Mouse (Mus musculus) megakaryocyte-erythroid progenitor cell, adult 5-6 weeks (primary cell): ENCODE measurements around the gene Runx3. TPM values are rescaled to one million over a fixed set of nuclear protein-coding genes. Genes with fewer than 3 reads are reported as not detected.
A peak's percentile ranks its signal among the peaks of the same experiment; 100 is the strongest.

Source experiments
- ATAC-seq: replicated peaks from 2 replicates; pipeline ENCODE4 v1.8.0; 2016; ENCODE audit warnings: mild to moderate bottlenecking, inconsistent platforms; ENCODE audit not compliant: severe bottlenecking, poor library complexity, low FRiP score, low TSS enrichment
- total RNA-seq, 2 experiments: library from RNA; stranded (forward) in 1 of 2; stranded (reverse) in 1 of 2; fragments of 200-1000, 215-1000 nt in 1 of 2; fragments of >200 nt in 1 of 2; fragmentation: Nextera tagmentation in 1 of 2; gene quantifications; 2 replicates each; pipeline ENCODE4 v1.2.3; 2014 to 2017

Gene Runx3
- total RNA-seq, 2 experiments from 2014 or later = 6.1 to 61.6 TPM

- ATAC-seq = 0 out of 2 replicates have a peak, but pooled peaks have one; percentile 19
Observed at GRCm38 (mm10) chr4:135140647-135141515, 20.4 kb downstream of the Runx3 start.

GRCm38 (mm10) chr4:135141720-135142119 is 21.3 kb downstream of the Runx3 start:
- ATAC-seq = no peak

- no peak for ATAC-seq
Observed at GRCm38 (mm10) chr4:135146734-135147133, 26.3 kb downstream of the Runx3 start.

- ATAC-seq = no peak
Observed at GRCm38 (mm10) chr4:135148660-135149059, 28.2 kb downstream of the Runx3 start.

GRCm38 (mm10) chr4:135150031-135150801 is 29.8 kb downstream of the Runx3 start:
- ATAC-seq = peak; percentile 70

GRCm38 (mm10) chr4:135151111-135151987 is 30.9 kb downstream of the Runx3 start:
- no peak for ATAC-seq

- ATAC-seq = peak; percentile 27
Observed at GRCm38 (mm10) chr4:135151988-135152594, 31.6 kb downstream of the Runx3 start.

- peak; percentile 18; the same call in 1 of the 2 replicates for ATAC-seq
Observed at GRCm38 (mm10) chr4:135152834-135153259, 32.4 kb downstream of the Runx3 start.

- ATAC-seq = peak; percentile 32
Observed at GRCm38 (mm10) chr4:135153260-135154088, 33.0 kb downstream of the Runx3 start.

- ATAC-seq = no peak
Observed at GRCm38 (mm10) chr4:135154089-135154949, 33.9 kb downstream of the Runx3 start.

GRCm38 (mm10) chr4:135155106-135155800 is 34.8 kb downstream of the Runx3 start:
- ATAC-seq = no peak

- ATAC-seq = no peak
Observed at GRCm38 (mm10) chr4:135155805-135156469, 35.5 kb downstream of the Runx3 start.

GRCm38 (mm10) chr4:135156531-135156930 is 36.1 kb downstream of the Runx3 start:
- ATAC-seq = no peak

- ATAC-seq = no peak
Observed at GRCm38 (mm10) chr4:135157329-135157728, 36.9 kb downstream of the Runx3 start.

- ATAC-seq = no peak
Observed at GRCm38 (mm10) chr4:135158724-135159409, 38.4 kb downstream of the Runx3 start.

GRCm38 (mm10) chr4:135159663-135160062 is 39.2 kb downstream of the Runx3 start:
- no peak for ATAC-seq
